Mouse (Mus musculus) spleen, adult 12 weeks (tissue): ENCODE results near the gene Gm36864.
"Not testable (repeated sequence)": the region's sequence is repeated elsewhere in the genome, so short reads cannot be mapped to it uniquely, and the experiment has no call there.

Experiments
- DNase-seq: peaks from one replicate; pipeline ENCODE4 v3.0.0; 2022; ENCODE audit warnings: low spot score

Gene Gm36864

DNA sequence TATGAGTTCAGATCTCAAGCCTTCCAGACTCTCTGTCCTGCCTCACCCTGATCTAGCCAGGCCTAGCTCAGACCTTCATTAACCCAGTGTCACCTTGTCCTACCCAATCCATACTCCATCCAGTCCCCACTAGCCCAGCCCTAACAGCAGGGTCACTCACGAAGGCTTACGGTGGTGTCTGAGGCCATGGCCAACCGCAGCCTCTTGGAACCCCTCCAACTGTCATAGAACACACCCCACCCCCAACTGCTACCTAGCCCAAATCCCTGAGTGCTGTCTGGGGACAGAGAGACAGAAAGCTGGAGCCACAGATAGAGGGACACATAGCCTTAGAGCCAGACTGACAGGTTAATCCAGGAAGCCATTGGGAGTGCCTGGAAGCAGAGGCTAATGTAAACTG is at the start of gene Gm36864:
Gene Gm36864, plus strand, starts transcription at position 269 of the 400 bp plus-strand sequence.
- DNase-seq = no peak

- not testable (repeated sequence) for DNase-seq
Measured at GRCm38 (mm10) chr7:44186516-44186915, 49.5 kb upstream of the Gm36864 start.

- not testable (repeated sequence) for DNase-seq
Measured at GRCm38 (mm10) chr7:44187936-44188335, 48.0 kb upstream of the Gm36864 start, which contains the start of gene Klk1b24. Gene Klk1b24 (plus strand): TSS chr7:44188236.

DNA sequence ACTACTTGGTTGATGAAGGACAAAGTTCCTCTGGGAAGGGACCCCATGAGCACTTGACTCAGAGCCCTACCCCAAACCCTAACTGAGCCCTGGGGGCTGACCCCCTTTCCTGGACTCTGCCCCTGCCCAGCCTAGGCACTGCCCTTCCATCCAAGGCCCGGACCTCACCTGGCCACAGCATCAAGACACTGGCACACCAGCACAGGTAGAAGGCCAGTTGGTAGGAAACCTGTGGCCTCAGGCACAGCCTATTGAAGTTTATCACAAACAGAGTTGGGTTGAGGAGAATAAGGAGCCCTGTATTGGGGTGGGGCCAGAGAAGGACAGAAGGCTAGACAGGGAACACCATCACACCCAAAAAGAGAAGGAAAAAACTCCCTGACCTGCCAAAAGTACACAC is 42.5 kb upstream of the Gm36864 start:
- not testable (repeated sequence) for DNase-seq

DNA sequence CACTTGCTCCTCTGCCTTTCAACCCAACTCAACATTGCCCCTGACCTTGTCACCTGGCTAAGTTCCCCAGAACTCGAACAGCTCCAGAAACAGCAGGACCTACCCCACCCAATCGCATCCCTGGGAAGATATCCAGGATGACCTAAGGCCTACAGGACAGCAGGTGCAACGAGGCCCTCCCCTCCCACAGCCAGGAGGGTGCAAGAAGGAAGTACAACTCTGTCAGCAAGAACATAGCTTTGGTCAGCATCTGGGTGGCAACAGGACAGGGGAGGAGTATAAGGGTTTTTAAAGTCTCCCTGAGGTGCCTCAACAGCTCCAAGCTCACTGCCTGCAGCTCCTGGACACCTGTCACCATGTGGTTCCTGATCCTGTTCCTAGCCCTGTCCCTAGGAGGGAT is 38.1 kb upstream of the Gm36864 start, which contains the start of gene Klk1b3:
Gene Klk1b3, plus strand, starts transcription at position 301 of the 400 bp plus-strand sequence.
- DNase-seq = no peak

DNA sequence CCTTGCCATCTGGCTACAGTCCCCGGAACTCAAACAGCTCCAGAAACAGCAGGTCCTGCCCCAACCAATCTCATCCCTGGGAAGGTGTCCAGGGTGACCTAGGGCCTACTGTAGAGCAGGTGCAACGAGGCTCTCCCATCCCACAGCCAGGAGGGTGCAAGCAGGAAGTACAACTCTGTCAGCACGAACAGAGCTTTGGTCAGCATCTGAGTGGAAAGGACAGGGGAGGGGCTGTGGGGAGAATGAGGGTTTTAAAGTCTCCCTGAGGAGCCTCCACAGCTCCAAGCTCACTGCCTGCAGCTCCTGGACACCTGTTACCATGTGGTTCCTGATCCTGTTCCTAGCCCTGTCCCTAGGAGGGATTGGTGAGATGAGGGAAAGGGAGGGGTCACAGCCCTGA is 28.8 kb upstream of the Gm36864 start, which contains the start of gene Klk1b4:
Gene Klk1b4, plus strand, starts transcription at position 301 of the 400 bp plus-strand sequence.
- DNase-seq = not testable (repeated sequence)

DNA sequence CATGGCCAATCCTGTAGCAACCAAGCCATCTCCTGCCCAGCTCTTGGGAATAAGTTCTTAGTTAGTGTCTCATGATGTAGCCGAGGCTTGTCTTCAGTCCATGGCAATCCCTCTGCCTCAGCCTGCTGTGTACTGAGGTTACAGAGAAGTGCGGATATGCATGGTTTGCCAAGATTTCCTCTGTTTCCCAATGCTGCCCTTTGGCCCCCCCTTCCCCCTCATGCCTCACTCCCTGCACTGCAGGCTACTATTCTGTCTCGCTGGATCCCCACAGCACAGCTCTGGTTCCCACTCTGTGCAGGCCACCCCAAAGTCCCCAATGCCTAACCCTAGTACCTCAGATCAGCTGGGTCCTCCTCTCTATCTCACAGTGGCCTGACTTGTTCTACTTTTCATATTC is 27.7 kb upstream of the Gm36864 start:
- no peak for DNase-seq

- no peak for DNase-seq
Measured at GRCm38 (mm10) chr7:44215645-44216044, 20.3 kb upstream of the Gm36864 start, which contains the start of gene Klk1b5. Gene Klk1b5 (plus strand): TSS chr7:44215945.

DNA sequence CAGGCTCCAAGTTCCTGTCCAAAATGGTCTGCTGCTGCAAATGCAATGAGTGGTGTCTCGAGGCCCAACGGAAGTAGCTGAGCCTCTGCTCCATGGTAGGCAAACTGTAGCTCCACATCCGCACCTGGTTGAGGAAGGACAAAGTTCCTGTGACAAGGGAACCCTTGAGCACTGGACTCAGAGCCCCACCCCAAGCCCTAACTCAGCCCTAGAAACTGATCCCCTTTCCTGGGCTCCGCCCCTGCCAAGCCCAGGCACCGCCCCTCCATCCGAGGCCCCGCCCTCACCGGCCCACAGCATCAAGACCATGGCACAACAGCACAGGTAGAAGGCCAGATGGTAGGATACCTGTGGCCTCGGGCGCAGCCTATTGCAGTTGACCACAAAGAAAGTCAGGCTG is 14.4 kb upstream of the Gm36864 start:
- not testable (repeated sequence) for DNase-seq

- DNase-seq = not testable (repeated sequence)
Measured at GRCm38 (mm10) chr7:44222335-44222734, 13.6 kb upstream of the Gm36864 start.

DNA sequence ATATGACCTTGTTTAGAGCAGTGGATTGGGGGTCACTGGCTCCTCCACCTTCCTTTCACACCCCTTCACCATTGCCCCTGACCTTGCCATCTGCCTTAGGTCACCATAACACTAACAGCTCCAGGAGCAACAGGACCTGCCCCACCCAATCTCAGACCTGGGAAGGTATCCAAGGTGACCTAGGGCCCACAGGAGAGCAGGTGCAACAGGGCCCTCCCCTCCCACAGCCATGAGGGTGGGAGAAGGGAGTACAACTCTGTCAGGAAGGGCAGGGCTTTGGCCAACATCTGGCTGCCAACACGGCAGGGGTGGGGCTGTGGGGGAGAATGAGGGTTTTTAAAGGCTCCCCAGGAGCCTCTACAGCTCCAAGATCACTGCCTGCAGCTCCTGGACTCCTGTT is 10.9 kb upstream of the Gm36864 start, which contains the start of gene Klk1:
Gene Klk1, plus strand, starts transcription at position 285 of the 400 bp plus-strand sequence.
- no peak for DNase-seq

GRCm38 (mm10) chr7:44239913-44240312 is 3.9 kb downstream of the Gm36864 start:
- DNase-seq = no peak

- no peak for DNase-seq
Measured at GRCm38 (mm10) chr7:44240712-44241111, 4.7 kb downstream of the Gm36864 start.

DNA sequence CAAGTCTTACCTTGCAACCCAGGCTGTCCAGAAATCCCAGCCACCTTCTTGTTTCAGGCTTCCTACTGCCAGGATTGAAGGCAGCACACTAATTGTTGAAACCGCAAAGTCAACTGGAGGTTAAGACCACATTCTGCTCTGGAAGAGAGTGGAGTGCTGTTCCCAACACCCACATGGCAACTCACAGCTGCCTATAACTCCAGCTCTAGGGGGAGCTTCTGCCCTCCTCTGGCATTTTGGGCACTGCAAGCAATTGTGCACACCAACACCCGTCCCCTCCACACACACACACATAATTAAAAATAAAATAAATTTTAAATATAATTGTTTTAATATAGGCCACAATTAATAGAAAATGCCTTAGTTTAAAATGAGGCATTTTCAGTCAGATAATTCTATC is 5.2 kb downstream of the Gm36864 start:
- no peak for DNase-seq

GRCm38 (mm10) chr7:44244080-44244479 is 8.1 kb downstream of the Gm36864 start:
- DNase-seq = no peak

GRCm38 (mm10) chr7:44246055-44246983 is 10.3 kb downstream of the Gm36864 start, which contains the start of the genes 1700028J19Rik and 2410002F23Rik:
Gene 1700028J19Rik (minus strand): TSS chr7:44246695.
Gene 2410002F23Rik (plus strand): TSS chr7:44246722.
- DNase-seq = peak; percentile 87

DNA sequence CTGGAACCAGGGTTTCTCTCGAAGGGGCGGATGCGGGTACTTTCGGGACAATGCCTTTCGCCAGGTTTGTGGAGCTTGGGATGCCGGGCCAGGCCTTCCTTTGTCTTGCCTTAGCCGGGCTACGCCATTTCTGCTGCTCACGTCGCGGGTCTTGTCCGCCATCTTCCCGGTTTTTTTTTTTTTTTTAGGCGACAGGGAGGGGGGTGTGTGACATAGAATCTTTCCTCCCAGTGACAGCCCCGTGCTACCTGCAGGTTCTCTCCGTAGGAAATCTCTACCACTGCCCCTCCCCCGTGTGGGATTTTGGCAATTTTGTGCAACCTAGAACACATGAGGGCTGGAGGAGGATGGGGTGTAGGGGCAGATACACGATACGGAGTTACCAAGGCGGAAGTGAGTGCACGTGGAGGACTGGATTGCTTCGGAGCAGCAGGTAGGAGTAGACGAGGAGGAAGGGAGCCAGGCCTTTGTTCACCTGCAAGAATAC is 11.1 kb downstream of the Gm36864 start:
- DNase-seq = no peak

DNA sequence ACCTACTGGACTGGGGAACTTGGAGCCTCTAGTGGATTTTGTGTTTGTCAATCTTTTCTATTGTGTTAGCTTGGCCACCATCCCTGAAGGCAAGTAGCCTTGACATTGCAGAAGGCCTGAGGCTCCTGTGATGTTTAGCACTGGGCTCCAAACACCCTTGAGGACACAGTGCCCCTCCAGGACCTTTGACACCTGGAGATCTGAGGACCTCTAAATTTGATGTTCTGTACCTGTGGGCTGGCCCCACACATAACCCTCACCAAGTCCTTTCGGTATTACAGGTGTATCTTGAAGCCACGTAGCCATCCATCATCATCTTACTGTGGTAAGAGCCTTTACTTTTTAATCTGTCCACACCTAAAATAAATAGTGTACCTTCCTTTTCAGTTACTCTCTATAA is 12.0 kb downstream of the Gm36864 start:
- DNase-seq = no peak

DNA sequence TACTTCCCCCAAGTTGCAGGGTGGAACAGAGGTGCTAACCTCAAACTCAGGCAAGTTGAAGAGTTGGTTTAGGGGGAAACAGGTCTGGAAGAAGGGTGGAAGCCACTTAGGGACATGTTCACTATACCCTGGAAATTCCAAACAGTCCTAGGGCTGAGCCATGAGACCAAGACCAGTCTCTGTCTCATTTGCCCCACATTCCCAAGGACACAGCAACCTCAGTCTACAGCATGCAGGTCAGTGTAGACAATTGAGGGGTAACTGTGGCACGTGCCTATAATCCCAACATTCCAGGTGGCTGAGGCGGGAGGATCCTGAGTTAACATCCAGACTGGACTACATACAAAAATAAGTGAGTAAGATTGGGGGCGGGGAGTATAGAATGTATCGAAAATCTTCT is 13.3 kb downstream of the Gm36864 start:
- DNase-seq = no peak

- DNase-seq = not testable (repeated sequence)
Measured at GRCm38 (mm10) chr7:44250732-44251275, 14.8 kb downstream of the Gm36864 start.

- no peak for DNase-seq
Measured at GRCm38 (mm10) chr7:44253023-44253616, 17.1 kb downstream of the Gm36864 start.

- DNase-seq = no peak
Measured at GRCm38 (mm10) chr7:44254930-44255329, 19.0 kb downstream of the Gm36864 start.
